Mouse (Mus musculus) layer of hippocampus, adult 9-10 months (tissue): ENCODE results near the gene Trnau1ap.

Experiments
- DNase-seq: peaks from one replicate; pipeline ENCODE4 v3.0.0; 2022; ENCODE audit warnings: low spot score

The Trnau1ap gene

DNA sequence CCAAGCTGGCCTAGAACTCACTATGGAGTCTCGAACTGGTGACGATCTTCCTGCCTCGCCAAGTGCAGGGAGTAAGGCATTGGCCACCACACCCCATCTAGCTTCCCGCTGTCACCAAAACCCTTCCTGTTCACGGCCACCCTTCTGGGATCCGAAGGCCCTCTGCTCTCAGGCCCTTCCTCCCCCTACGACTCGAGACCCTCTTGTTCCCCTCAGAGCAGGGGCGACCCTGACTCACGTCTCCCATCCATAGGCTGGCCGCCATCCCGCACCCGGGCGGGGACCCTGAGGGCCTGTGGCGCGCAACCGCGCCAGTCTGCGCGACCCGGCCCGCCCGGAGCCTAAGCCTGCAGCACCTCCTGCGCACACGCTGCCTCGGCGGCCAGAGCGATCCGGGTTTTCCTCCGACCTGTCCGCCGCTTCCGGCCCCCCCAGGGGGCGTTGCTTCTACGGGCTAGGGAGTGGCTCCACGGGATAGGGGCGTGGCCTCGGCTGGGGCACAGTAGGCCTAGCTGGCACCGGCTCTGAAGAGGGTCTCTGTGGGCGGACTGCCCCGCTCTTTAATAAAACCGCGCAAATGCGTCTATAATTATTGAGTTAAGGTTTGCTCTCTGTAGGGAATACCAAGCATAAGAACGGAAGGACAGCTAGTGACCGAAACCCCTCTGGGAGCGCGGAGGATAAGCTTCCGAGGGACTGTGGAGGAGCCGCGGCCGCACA is at the start of gene Trnau1ap:
Gene Trnau1ap (minus strand): TSS at position 424 of the 720 bp plus-strand sequence.
- no peak for DNase-seq

DNA sequence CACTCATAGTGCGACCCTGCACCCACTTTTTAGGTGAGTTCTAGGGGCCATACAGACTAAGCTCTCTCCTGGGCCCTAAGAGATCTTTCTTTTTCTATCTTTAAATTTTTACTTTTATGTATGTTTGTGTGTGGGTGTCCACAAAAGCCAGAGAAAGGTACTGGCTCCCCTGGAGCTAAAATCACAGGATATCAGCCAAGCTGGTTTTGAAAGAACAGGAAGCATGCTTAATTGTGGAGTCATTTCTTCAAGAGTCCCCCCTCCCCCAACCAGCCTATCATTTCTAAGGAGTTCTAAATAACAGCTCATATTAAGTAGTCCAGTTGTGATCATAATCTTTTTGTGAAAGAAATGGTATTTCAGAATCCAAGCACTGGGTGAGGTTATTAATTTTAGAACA is 44.5 kb upstream of the Trnau1ap start:
- no peak for DNase-seq

GRCm38 (mm10) chr4:132369953-132370750 is 40.8 kb upstream of the Trnau1ap start:
- no peak for DNase-seq

DNA sequence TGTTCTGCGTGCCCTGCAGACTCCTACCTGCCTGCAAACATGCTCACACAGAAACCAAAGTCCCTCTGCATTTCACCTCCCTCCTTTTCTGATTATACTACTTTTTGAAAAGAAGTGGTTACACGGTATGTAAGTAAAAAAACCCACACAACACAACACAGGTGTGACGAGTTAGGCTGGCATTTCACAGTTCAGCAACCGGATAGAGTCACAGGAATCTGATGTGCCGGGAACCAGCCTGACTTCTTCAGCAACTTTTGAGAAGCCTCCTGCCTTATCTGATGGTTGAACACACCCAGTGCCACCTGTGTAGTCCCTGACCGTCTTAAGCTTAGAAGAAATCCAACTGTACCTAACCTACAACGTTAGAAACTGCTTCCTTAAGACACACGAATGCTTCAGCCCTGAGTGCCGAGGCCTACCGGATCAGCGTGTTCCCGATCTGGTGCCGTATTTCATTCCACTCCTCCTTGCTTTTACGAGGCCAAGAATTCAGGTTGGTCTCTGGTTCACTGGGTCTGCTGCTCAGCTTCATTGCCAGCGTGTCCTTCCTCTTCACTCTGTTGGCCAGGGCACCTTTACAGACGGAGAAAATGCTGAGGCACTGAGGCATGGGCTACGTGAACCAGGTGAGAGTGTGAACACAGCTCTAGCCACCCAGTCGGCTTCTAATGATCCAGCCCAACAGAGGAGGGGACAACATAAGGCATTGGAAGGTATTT is 38.3 kb upstream of the Trnau1ap start:
- no peak for DNase-seq

- no peak for DNase-seq
Observed at GRCm38 (mm10) chr4:132365450-132366060, 36.2 kb upstream of the Trnau1ap start.

- DNase-seq, result no peak
Observed at GRCm38 (mm10) chr4:132363487-132363886, 34.1 kb upstream of the Trnau1ap start.

DNA sequence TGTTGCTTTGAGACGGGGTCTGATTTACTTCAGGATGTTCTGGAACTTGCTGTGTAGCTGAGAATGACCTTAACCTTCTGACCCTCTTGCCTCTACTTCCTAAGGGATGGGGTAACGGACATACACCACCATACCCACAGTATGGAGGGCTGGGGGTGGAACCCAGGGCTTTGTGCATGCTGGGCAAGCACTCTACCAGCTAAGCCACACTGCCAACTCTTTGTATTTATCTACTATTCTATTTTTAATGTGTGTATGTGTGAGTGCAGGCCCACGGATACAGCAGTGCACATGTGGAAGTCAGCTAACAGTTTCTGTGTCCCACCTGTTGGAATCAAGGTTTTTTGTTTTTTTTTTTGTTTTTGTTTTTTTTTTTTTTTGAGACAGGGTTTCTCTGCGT is 30.2 kb upstream of the Trnau1ap start:
- no peak for DNase-seq

DNA sequence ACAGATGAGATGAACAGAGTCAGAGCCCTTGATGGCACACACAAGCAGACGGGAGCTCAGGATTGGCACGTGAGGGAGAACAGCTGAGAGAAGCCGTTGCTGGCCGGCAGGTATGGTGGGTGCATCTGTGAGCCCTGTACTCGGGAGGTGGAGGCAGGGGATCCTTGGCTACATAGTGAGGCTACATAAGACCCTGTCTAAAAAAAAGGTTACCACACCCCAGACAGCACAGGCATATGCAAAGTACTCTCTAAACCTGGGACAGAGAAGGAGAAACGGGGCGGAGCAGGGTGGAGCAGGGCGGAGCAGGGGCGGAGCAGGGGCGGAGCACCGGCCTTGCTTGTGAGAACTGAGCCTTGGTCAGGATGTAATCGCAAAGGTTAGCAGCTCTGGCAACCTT is 26.8 kb upstream of the Trnau1ap start:
- DNase-seq, result no peak

DNA sequence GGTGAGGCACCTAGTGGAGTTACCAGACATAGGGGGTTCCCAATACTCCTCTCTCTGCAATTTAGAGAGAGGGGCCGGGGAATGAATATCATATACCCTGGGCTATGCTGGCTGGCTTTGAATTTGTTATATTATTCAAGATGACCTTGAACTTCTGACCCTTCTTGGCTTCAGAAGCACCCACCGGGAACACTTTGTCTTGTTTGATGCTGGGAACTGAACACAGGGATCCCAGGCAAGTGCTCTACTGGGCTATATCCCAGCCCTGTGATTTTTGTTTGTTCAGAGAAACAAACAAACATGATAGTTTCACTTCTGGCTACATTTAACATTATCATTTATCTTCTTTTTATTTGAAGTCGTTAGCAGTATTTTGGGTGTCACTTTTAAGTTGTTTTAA is 26.1 kb upstream of the Trnau1ap start:
- no peak for DNase-seq

GRCm38 (mm10) chr4:132354571-132354970 is 25.2 kb upstream of the Trnau1ap start:
- no peak for DNase-seq

DNA sequence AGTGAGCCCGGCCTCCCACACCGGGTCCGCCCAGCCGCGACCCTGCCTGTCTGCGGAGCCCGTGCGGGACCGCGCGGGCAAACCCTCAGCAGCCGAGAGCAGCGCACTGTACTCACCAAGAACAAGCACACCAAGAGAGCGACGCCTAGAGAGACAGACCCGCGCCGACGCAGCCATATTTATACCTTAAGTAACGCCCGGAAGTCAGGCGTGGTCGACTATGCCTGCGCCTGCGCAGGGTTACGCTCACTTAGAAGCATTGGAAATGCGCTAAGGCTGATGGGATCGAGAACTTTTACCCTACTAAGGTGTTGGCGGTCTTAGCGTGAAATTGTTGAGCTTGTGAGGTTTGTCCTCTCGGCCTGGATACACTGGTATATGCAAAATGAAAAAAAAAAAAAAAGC is 24.1 kb upstream of the Trnau1ap start, which contains the start of gene Rcc1:
Gene Rcc1 (minus strand): TSS at position 125 of the 405 bp plus-strand sequence.
- DNase-seq, result peak; percentile 88

DNA sequence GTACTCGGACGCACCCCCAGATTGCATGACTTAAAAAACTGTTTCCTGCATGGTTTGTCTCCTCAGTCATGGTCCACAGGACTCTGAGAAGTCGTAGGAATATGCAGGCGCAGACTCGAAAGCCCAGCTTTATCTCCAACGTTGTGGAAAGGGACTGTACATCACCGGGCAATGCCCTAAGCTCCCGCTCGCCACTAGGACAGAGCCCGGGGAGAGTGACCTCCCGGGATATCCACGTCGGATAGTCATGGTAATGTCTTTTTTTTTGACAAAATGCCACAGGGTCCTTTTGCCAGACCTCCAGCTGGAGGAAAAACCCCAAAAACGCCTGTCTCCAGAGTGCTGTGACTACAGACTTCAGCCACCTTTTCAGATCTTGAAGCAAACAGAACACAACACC is 23.4 kb upstream of the Trnau1ap start:
- DNase-seq, result no peak

- no peak for DNase-seq
Observed at GRCm38 (mm10) chr4:132351401-132351800, 22.1 kb upstream of the Trnau1ap start.

DNA sequence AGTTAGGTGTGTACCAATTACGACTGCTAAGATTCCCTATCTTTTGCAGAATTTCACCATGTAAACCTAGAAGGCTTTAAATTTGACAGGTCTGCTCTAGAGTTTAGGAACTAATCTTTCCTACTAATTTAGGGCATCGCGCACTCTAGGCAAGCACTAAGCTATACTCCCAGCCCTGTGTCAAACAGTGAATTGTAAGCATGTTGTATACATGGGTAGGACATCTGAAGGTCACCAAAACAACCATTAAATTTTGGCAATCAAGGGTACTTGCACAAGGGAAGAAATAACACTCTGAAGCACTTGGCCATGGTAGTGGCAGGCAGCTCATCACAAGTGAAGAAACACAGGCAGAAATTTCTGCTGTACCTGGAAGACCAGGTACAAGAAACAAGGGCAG is 21.5 kb upstream of the Trnau1ap start:
- DNase-seq, result no peak

- DNase-seq, result no peak
Observed at GRCm38 (mm10) chr4:132350123-132350740, 20.9 kb upstream of the Trnau1ap start.

DNA sequence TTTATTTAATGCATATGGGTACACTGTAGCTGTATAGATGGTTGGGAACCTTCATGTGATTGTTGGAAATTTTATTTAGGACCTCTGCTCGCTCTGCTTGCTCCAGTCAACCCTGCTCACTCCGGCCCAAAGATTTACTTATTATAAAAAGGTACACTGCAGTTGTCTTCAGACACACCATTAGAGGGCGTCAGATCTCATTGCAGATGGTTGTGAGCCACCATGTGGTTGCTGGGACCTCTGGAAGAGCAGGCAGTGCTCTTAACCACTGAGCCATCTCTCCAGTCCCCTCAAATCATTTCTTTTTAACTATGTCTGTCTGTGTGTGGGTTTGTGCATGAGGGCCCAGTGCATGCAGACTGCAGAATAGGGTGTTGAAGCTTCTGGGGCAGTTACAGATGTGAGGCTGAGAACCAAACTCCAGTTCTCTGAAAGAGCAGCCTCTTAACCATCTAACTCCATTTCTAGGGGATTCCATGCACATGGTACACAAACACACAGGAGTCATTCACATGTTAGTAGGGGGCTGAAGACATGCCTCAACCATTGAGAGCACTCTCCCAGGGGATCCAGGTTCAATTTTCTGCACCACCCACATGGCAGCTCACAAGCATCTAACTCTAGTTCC is 20.3 kb upstream of the Trnau1ap start:
- DNase-seq, result no peak

- DNase-seq, result no peak
Observed at GRCm38 (mm10) chr4:132346661-132347060, 17.3 kb upstream of the Trnau1ap start.

DNA sequence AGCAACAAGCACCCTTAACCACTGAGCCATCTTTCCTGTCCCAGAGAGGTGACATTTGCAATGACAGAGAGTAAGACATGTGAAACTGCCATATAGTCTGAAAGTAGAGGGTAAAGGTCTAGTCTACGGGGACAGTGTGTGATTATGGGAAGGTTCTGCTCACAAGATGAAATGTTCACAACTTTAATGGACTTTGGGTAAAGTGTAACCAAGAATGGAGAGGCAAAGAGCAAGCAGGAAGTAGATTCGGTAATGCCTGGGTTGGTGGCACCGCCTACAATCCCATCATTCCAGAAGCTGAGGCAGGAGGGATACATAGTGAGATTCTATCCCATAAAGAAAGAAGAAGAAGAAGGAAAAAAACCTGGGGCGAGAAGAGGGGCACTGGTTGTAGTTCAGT is 16.9 kb upstream of the Trnau1ap start:
- DNase-seq, result no peak

DNA sequence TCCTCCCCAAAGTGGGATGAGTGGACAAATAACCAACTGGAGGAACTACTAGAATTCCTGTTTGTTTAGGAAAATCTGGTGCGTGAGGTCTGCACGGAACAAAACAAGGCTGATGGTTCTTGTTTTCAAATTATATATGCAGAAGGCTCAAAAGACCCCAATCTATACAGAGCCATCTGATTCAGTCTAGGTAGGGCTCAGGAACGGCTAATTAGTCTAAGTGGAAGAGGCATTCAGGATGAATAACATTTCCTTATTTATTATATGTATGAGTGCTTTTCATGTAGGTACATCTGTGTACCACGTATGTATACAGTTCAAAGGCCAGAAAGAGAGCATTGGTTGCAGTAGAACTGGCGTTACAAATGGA is 16.5 kb upstream of the Trnau1ap start:
- DNase-seq, result no peak

GRCm38 (mm10) chr4:132345135-132345842 is 16.0 kb upstream of the Trnau1ap start:
- DNase-seq, result peak; percentile 93
